Mouse (Mus musculus): ENCODE results near the gene Cpsf4l. TPM values are rescaled to one million over a fixed set of nuclear protein-coding genes. Genes with fewer than 3 reads are reported as not detected.

Cpsf4l gene
- polyA plus RNA-seq, 1 experiment: 0.84 TPM

- peak overlapping the region; percentile 12; the same call in 1 of the 2 replicates for H3K27ac ChIP-seq (ENCODE audit: control insufficient read depth, insufficient read depth, low read length)
- H3K4me3 ChIP-seq (ENCODE audit: control insufficient read depth, insufficient read depth, low read length): peak overlapping the region; percentile 82
- H3K27me3 ChIP-seq (ENCODE audit: control insufficient read depth, insufficient read depth, low read length): no peaks in the 10 kb centered on the region
- 13% methylated on average over 15 of the region's 15 CpGs for WGBS
- peaks cover 39% of the 10 kb centered on the region for H3K4me1 ChIP-seq (replicated peaks; ENCODE audit: control insufficient read depth, insufficient read depth, low read length)
- TF ChIP-seq CTCF (IDR thresholded peaks at IDR 0.05; ENCODE audit: borderline replicate concordance, control insufficient read depth, extremely low read depth, insufficient read depth, low read length, poor library complexity) (no peak), POLR2A (IDR thresholded peaks at IDR 0.05; ENCODE audit: control insufficient read depth, extremely low read depth, insufficient read depth, low read length, poor library complexity) (no peak)
- DNase-seq: peak; percentile 14
- no peaks in the 10 kb centered on the region for H3K36me3 ChIP-seq (ENCODE audit: control insufficient read depth, insufficient read depth, low read length)
These were observed 42.4 kb upstream of the Cpsf4l start for GRCm38 (mm10) chr11:113752158-113752661.

DNA sequence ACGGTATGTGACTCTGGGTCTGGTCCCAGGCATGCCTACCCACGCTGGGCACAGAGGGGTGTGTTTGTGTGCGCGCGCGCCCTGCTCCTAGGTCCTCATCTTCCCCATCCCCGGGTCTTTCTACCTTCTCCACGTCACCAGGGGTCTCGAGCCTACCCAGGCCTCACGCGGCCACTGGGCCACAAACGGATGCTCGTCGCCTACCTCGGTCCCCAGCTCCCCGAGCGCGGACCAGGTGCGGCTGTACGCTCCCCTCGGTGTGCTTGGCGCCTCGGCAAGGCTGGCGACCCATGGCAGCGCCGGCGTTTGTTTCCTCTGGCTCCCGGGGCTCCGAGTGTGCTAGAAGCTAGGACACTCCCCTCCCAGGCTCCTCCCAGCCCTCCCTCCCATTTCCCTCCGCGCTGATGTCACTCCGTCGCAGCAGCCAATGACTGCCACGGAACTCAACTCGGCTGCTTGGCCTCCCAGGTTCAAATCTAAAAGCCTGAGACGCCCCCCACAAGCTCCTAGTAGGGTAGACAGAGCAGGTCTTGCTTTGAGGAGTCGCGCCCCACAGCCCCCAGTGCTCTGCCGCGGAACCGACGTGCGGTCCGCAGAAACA lies 41.8 kb upstream of the Cpsf4l start, which contains the start of gene Cdc42ep4:
TSS of gene Cdc42ep4 (minus strand) at position 398 of the 601 bp plus-strand sequence.
- H3K27ac ChIP-seq (ENCODE audit: control insufficient read depth, insufficient read depth, low read length): peak within 1 kb of the TSS; percentile 27; the same call in 1 of the 2 replicates
- peaks cover 44% of the 10 kb centered on the region for H3K4me1 ChIP-seq (replicated peaks; ENCODE audit: control insufficient read depth, insufficient read depth, low read length)
- H3K36me3 ChIP-seq (ENCODE audit: control insufficient read depth, insufficient read depth, low read length): no peaks in the 10 kb centered on the region
- peak; percentile 83 for DNase-seq
- peak within 1 kb of the TSS; percentile 82 for H3K4me3 ChIP-seq (ENCODE audit: control insufficient read depth, insufficient read depth, low read length)
- under 1% methylated on average over 44 of the region's 44 CpGs for WGBS
- peak; percentile 82 for TF ChIP-seq POLR2A (IDR thresholded peaks at IDR 0.05; ENCODE audit: control insufficient read depth, extremely low read depth, insufficient read depth, low read length, poor library complexity)
- TF ChIP-seq CTCF (IDR thresholded peaks at IDR 0.05; ENCODE audit: borderline replicate concordance, control insufficient read depth, extremely low read depth, insufficient read depth, low read length, poor library complexity): peak; percentile 13; the same call in 1 of the 2 replicates
- no peaks in the 10 kb centered on the region for H3K27me3 ChIP-seq (ENCODE audit: control insufficient read depth, insufficient read depth, low read length)

DNA sequence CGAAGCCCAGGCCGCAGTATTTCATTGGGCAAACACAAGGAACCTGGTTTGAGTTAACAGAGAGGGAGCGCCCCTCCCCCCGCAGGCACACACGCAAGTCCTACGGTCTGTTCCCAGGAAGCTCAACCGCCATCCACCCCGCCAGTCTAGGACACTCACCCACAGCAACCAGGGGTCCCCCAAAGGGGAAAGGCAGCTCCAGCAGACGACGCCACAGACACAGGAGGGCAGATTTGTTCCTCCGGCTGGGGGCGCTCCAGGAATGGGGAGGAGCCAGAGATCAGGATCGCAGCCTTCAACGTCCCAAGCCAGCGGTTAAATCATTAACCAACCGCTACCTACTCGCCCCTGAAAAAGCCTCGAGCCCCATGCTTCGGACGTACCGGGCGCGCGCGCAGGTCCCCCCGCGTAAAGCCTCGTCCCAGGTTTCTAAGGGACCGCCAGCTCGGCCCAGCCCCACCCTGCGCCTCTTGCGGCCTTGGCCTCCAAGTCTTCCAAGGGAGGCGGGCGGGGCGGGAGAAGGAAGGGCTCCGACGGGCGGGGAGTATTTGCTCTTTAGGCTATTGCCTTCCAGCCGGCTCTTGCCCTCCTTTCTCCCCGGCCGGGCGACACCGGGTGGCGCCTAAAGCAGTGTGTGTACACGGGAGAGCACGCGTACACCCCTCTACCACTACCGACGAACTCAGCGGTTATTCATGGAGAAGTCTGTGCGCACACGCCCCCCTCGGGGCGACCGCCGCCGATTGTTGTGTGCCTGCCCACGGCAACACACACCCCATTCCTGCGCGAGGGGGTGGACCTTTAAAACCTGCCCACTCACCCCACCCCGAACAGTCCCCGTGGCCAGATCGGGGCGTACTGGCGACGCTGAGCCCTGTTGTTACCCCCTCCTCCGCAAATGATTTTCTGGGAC lies 41.0 kb upstream of the Cpsf4l start:
- H3K27me3 ChIP-seq (ENCODE audit: control insufficient read depth, insufficient read depth, low read length): no peaks in the 10 kb centered on the region
- DNase-seq: peak; percentile 84
- TF ChIP-seq POLR2A (IDR thresholded peaks at IDR 0.05; ENCODE audit: control insufficient read depth, extremely low read depth, insufficient read depth, low read length, poor library complexity) (no peak), CTCF (IDR thresholded peaks at IDR 0.05; ENCODE audit: borderline replicate concordance, control insufficient read depth, extremely low read depth, insufficient read depth, low read length, poor library complexity) (peak; percentile 62; the same call in 1 of the 2 replicates)
- H3K36me3 ChIP-seq (ENCODE audit: control insufficient read depth, insufficient read depth, low read length): no peaks in the 10 kb centered on the region
- H3K4me3 ChIP-seq (ENCODE audit: control insufficient read depth, insufficient read depth, low read length): peak overlapping the region; percentile 82
- peak overlapping the region; percentile 27; the same call in 1 of the 2 replicates for H3K27ac ChIP-seq (ENCODE audit: control insufficient read depth, insufficient read depth, low read length)
- 2% methylated on average over 67 of the region's 67 CpGs for WGBS
- peaks cover 44% of the 10 kb centered on the region for H3K4me1 ChIP-seq (replicated peaks; ENCODE audit: control insufficient read depth, insufficient read depth, low read length)

DNA sequence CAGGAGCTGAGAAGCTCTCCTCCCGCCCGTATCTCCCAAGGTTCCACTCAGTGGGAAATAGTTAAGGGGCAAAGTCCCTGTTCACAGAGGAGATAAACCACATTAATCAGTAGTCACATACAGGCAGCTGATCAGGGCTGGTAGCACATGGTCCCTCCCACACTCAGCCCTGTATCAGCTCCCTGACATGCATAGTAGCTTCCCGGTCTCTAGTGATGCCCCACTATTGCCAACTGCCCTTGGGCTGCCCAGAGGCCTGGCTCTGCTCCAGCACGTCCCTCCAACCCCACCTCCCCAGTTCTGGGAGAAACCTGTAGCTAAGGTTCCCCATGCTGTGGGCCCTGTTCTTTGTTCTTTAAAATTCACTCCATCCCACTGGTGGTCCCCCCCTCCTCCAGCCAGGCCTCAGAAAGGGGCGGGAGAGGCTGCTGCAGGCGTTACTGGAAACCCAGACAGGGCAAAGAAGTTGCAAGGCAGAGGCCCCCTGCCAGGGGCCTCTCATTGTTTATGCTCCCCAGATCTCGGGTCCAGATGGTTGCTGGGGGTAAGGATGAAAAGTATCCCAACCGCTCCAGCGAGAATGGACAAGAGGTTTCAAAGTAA lies 40.0 kb upstream of the Cpsf4l start:
- Histone ChIP-seq H3K27me3 (ENCODE audit: control insufficient read depth, insufficient read depth, low read length) (no peaks in the 10 kb centered on the region), H3K27ac (ENCODE audit: control insufficient read depth, insufficient read depth, low read length) (no peak overlapping the region), H3K36me3 (ENCODE audit: control insufficient read depth, insufficient read depth, low read length) (no peaks in the 10 kb centered on the region), H3K4me3 (ENCODE audit: control insufficient read depth, insufficient read depth, low read length) (peak overlapping the region; percentile 82; the same call in 1 of the 2 replicates), H3K4me1 (replicated peaks; ENCODE audit: control insufficient read depth, insufficient read depth, low read length) (peaks cover 44% of the 10 kb centered on the region)
- TF ChIP-seq CTCF (IDR thresholded peaks at IDR 0.05; ENCODE audit: borderline replicate concordance, control insufficient read depth, extremely low read depth, insufficient read depth, low read length, poor library complexity) (no peak), POLR2A (IDR thresholded peaks at IDR 0.05; ENCODE audit: control insufficient read depth, extremely low read depth, insufficient read depth, low read length, poor library complexity) (no peak)
- 61% methylated on average over 9 of the region's 9 CpGs for WGBS
- no peak for DNase-seq

GRCm38 (mm10) chr11:113748797-113749521 lies 39.1 kb upstream of the Cpsf4l start:
- Histone ChIP-seq H3K36me3 (ENCODE audit: control insufficient read depth, insufficient read depth, low read length) (no peaks in the 10 kb centered on the region), H3K27me3 (ENCODE audit: control insufficient read depth, insufficient read depth, low read length) (no peaks in the 10 kb centered on the region), H3K4me3 (ENCODE audit: control insufficient read depth, insufficient read depth, low read length) (no peak overlapping the region), H3K4me1 (replicated peaks; ENCODE audit: control insufficient read depth, insufficient read depth, low read length) (peaks cover 44% of the 10 kb centered on the region), H3K27ac (ENCODE audit: control insufficient read depth, insufficient read depth, low read length) (no peak overlapping the region)
- 64% methylated on average over 21 of the region's 21 CpGs for WGBS
- DNase-seq: peak; percentile 28
- TF ChIP-seq POLR2A (IDR thresholded peaks at IDR 0.05; ENCODE audit: control insufficient read depth, extremely low read depth, insufficient read depth, low read length, poor library complexity) (no peak), CTCF (IDR thresholded peaks at IDR 0.05; ENCODE audit: borderline replicate concordance, control insufficient read depth, extremely low read depth, insufficient read depth, low read length, poor library complexity) (no peak)
